Mouse (Mus musculus) kidney, postnatal 0 days (tissue): ENCODE results near the gene Zbtb5. TPM values are rescaled to one million over a fixed set of nuclear protein-coding genes. Genes with fewer than 3 reads are reported as not detected.

Experiments
- ATAC-seq: fragments of 200-750 bp; cut with Nextera tagmentation; replicated peaks from 2 replicates; pipeline ENCODE4 v1.8.0; 2017; ENCODE audit warnings: low read depth, moderate number of reproducible peaks, moderate TSS enrichment, moderate library complexity; ENCODE audit not compliant: low FRiP score
- DNase-seq: peaks from one replicate; pipeline ENCODE4 v3.0.0-alpha.2; 2016; ENCODE audit warnings: low spot score
- H3K27ac ChIP-seq: fragments of 300-500 bp; sonication (generic); 2 replicates; pipeline ENCODE4 v1.5.1; 2014; ENCODE audit warnings: mild to moderate bottlenecking
- H3K27me3 ChIP-seq: fragments of 300-500 bp; sonication (generic); 2 replicates; pipeline ENCODE4 v1.6.1; 2014; ENCODE audit warnings: low read length, mixed read lengths; ENCODE audit not compliant: insufficient read depth
- H3K36me3 ChIP-seq: fragments of 300-500 bp; sonication (generic); 2 replicates; pipeline ENCODE4 v1.6.1; 2014; ENCODE audit warnings: low read length, mixed read lengths; ENCODE audit not compliant: insufficient read depth
- H3K4me1 ChIP-seq: fragments of 300-500 bp; sonication (generic); replicated peaks from 2 replicates; pipeline ENCODE4 v1.6.1; 2014; ENCODE audit warnings: antibody characterized with exemption, low read length, mixed read lengths; ENCODE audit not compliant: insufficient read depth
- H3K4me2 ChIP-seq: fragments of 300-500 bp; sonication (generic); 2 replicates; pipeline ENCODE4 v1.6.1; 2014; ENCODE audit warnings: mild to moderate bottlenecking, low read length, moderate library complexity, mixed read lengths
- H3K4me3 ChIP-seq: fragments of 300-500 bp; sonication (generic); replicated peaks from 2 replicates; pipeline ENCODE4 v1.5.1; 2014; ENCODE audit warnings: low read depth, low read length
- H3K9ac ChIP-seq: fragments of 300-500 bp; sonication (generic); 2 replicates; pipeline ENCODE4 v1.6.1; 2014; ENCODE audit warnings: low read depth, low read length
- H3K9me3 ChIP-seq: fragments of 300-500 bp; sonication (generic); replicated peaks from 2 replicates; pipeline ENCODE4 v1.6.1; 2016; ENCODE audit warnings: low read length, inconsistent platforms, mixed read lengths
- CTCF ChIP-seq: IDR thresholded peaks from 2 replicates; pipeline ENCODE4 v1.5.1; 2016; ENCODE audit warnings: antibody characterized with exemption, low read depth, mild to moderate bottlenecking, moderate library complexity
- WGBS: fragments of 180-500 bp; shearing (Covaris S2); extraction: QIAGEN DNeasy Blood & Tissue Kit; methylation state at CpG from one replicate; pipeline ENCODE4 v1.1.7; 2014; 5-methylcytosine and 5-hydroxymethylcytosine counted together
- polyA plus RNA-seq: library from polyadenylated mRNA; unstranded; fragments of >200 nt; fragmentation: Nextera tagmentation; extraction: Ambion mirVana; gene quantifications from 2 replicates; pipeline ENCODE4 v1.2.1, GENCODE M21; 2015

The Zbtb5 gene
- polyA plus RNA-seq, 1 experiment from 2014 or later = 18.5 TPM

- H3K4me3 ChIP-seq = no peak overlapping the region
Measured at GRCm38 (mm10) chr4:44982440-44983130, 29.6 kb downstream of the Zbtb5 start.

DNA sequence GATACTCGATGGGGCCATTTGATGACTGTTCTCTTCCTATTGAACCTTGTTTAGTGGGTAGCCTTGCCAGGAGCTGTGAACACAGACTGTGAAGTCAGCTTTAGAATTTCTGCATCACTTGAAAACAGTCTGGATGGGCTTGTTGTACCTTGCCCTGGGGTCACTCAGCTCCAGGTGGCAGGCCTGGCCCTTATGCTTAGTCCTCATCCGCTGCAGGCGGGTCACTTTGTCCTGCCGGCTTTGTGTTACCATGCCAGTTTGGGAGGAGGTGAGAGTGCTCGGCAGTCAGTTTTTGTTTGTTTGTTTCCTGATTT, 30.3 kb downstream of the Zbtb5 start:
- TF ChIP-seq CTCF = no peak
- peak overlapping the region; percentile 83; the same call in 1 of the 2 replicates for H3K9ac ChIP-seq
- H3K36me3 ChIP-seq = 0 out of 2 replicates have a peak, but pooled peaks cover 10% of the 10 kb centered on the region
- DNase-seq (no peak), ATAC-seq (peak; percentile 14; the same call in 1 of the 2 replicates)
- H3K27me3 ChIP-seq = no peaks in the 10 kb centered on the region
- H3K4me2 ChIP-seq = peak overlapping the region; percentile 97
- no peaks in the 10 kb centered on the region for H3K9me3 ChIP-seq
- peak overlapping the region; percentile 93 for H3K27ac ChIP-seq
- H3K4me1 ChIP-seq = peaks cover 33% of the 10 kb centered on the region
- peak overlapping the region; percentile 67 for H3K4me3 ChIP-seq
- 22% methylated on average over 5 of the region's 5 CpGs for WGBS

More at GRCm38 (mm10) chr4:44982440-44983130, 29.6 kb downstream of the Zbtb5 start:
- Histone ChIP-seq H3K27ac (0 out of 2 replicates have a peak overlapping the region, but pooled peaks have one; percentile 93), H3K9me3 (no peaks in the 10 kb centered on the region), H3K9ac (peak overlapping the region; percentile 83; the same call in 1 of the 2 replicates), H3K4me2 (peak overlapping the region; percentile 97), H3K27me3 (no peaks in the 10 kb centered on the region), H3K36me3 (peaks cover 15% of the 10 kb centered on the region; the same call in 1 of the 2 replicates), H3K4me1 (peaks cover 33% of the 10 kb centered on the region)
- DNase-seq = no peak
- no peak for TF ChIP-seq CTCF
- 65% methylated on average over 11 of the region's 11 CpGs for WGBS
- ATAC-seq = no peak

- Histone ChIP-seq H3K4me1 (peaks cover 33% of the 10 kb centered on the region), H3K27ac (peak within 1 kb of the TSS; percentile 93), H3K4me2 (peak within 1 kb of the TSS; percentile 97), H3K27me3 (no peaks in the 10 kb centered on the region), H3K4me3 (peak within 1 kb of the TSS; percentile 67), H3K9ac (peak within 1 kb of the TSS; percentile 83), H3K9me3 (no peaks in the 10 kb centered on the region), H3K36me3 (0 out of 2 replicates have a peak, but pooled peaks cover 8% of the 10 kb centered on the region)
- peak; percentile 90 for ATAC-seq
- peak; percentile 47 for TF ChIP-seq CTCF
- under 1% methylated on average over 40 of the region's 40 CpGs for whole genome bisulfite sequencing
- peak; percentile 87 for DNase-seq
Measured at GRCm38 (mm10) chr4:44981280-44981973, 30.8 kb downstream of the Zbtb5 start, which contains the start of gene Grhpr. TSS of gene Grhpr (plus strand) at chr4:44981395.

DNA sequence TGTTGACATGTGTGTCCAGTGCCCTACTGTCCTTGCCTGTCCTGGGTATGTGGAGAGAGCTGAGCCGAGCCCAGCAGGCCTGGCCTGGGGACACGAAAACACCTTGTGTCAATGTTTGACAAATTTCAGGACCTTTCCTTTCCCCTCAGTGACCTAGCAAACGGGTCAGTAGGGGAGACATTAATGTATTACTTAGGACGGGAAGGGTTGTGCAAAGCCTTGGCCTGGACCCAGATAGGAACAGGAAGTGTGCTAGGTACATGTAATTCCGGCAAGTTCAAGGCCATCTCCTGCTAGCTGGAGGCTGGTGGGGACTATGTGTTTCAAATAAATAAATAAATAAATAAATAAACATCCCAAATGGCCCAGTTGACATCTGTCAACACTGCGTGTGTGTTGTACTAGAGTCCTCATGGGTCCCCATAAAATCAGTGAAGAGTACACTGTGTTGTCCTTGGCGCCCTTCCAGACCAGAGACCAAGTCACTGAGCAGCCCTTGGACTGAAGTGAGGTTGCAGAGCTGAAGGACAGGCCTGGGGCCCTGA, 32.3 kb downstream of the Zbtb5 start:
- peaks cover 33% of the 10 kb centered on the region for H3K4me1 ChIP-seq
- TF ChIP-seq CTCF = no peak
- H3K27ac ChIP-seq = peak overlapping the region; percentile 93
- no peak overlapping the region for H3K9ac ChIP-seq
- 0 out of 2 replicates have a peak, but pooled peaks cover 8% of the 10 kb centered on the region for H3K36me3 ChIP-seq
- 29% methylated on average over 7 of the region's 7 CpGs for WGBS
- ATAC-seq (peak; percentile 47), DNase-seq (peak; percentile 66)
- H3K4me2 ChIP-seq = no peak overlapping the region
- H3K27me3 ChIP-seq = no peaks in the 10 kb centered on the region
- no peak overlapping the region for H3K4me3 ChIP-seq
- no peaks in the 10 kb centered on the region for H3K9me3 ChIP-seq

DNA sequence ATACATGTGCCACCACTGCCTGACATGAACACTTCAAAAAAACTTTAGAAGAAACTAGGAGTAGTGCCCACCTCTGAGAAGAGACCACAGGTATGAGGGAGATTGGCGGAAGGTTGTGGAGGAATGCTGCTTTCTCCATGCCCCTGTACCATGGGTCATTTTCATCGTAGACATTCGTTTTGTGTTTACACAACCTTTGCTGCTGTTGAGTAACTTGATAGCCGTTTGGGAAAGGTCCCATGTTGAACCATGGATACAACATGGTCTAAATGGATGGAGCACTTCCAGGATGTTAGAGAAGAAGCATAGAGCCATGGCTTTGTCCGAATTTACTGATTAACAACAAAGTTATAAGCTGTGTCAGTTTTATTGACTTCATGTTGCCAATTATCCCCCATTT, 34.0 kb downstream of the Zbtb5 start:
- TF ChIP-seq CTCF = no peak
- Histone ChIP-seq H3K27me3 (no peaks in the 10 kb centered on the region), H3K36me3 (no peaks in the 10 kb centered on the region), H3K27ac (no peak overlapping the region), H3K4me3 (no peak overlapping the region), H3K4me1 (peaks cover 37% of the 10 kb centered on the region), H3K9me3 (no peaks in the 10 kb centered on the region), H3K9ac (no peak overlapping the region), H3K4me2 (no peak overlapping the region)
- 54% methylated on average over 5 of the region's 5 CpGs for WGBS
- no peak for DNase-seq
- ATAC-seq = no peak
